Mouse (Mus musculus) heart, postnatal 36 days (tissue): Measurements from ENCODE around the gene Tmem178b. TPM values are rescaled to one million over a fixed set of nuclear protein-coding genes. Genes with fewer than 3 reads are reported as not detected.

Source experiments
- DNase-seq, 2 experiments: peaks; one replicate each; pipeline ENCODE4 v3.0.0; 2021 to 2022
- intact Hi-C: fragments of 180-260 bp; cut with DNase I; formaldehyde crosslinking; loops from one replicate; pipeline ENCODE4 v1.15.1; 2025
- total RNA-seq, 2 experiments: library from RNA; stranded (reverse); gene quantifications; 2 replicates each; pipeline ENCODE4 v1.2.3; 2021

The Tmem178b gene
- total RNA-seq, 2 experiments from 2014 or later: 0.36 to 0.60 TPM

DNA sequence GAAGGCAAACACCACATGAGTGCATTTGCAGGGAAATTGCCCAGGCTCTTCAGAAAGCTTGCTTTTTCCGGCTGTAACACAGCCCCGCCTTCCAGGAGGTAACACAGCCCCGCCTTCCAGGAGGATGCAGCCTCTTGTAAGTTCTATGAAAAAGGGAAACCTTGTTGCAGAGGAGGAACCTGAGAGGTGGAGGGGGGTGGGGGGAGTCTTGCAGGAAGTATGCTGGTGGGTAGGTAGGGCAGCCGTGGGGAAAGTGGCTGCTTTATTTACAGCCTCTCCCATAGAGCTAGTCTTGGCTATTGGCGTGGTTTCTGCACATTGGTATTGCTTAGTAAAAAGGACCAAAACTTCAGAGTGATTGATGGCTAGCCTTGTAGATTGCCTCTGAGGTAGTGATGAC lies 140.3 kb downstream of the Tmem178b start:
- intact Hi-C loops: no loop called here
- DNase-seq: no peak

DNA sequence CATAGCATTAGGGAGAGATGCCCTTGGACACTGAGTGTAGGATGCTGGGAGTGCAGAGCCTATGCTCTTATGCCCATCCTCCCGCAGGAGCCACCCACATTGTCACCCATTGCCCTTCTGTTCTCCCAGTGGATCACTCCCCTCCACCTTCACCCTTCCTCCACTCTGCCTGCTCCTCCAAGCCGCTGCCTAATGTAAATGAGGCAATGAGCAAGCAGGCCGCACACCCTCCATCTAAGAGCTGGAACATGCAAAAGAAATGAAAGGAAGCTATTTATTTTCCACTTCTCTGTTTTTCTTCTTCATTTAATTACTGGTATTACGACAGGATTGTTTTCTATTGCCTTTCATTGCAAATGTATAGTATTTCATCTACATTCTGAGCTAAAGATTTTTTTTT lies 142.1 kb downstream of the Tmem178b start:
- no peak for DNase-seq
- intact Hi-C loops: no loop called here

DNA sequence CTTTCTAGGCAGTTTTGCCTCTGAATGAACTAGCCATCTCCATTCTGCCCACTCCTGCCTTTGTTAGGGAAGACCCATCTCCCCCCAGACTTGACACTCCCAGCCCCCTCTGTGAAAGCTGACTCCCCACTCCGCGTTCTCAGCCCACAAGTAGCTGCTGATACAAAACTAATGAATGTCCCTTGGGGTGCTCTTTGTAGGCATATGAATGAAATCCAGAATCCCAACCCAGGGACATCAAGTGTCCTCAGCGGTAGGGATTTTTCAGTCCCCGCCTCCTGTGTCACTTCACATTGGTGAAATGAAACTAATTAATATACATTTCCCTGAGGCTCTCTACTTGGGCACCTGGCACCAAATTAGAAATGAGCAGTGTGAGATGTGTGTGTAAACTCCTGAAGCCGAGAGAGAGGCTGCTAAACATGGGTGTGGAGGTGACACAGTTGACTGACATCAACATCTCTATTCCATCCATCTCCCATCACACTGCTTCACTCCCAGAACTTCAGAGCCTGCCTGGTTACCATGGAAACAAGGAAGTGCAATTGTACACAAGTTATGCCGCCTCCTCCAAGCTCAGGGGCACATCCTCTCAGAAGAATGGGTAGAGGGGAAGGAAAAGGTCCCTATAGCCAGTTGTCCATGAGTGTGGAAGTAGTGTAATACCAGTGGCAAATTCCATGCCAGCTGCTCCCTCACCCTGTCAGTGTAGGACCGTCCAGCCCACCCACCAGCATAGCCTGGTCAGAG lies 142.8 kb downstream of the Tmem178b start:
- DNase-seq: no peak
- intact Hi-C loops: no loop called here

DNA sequence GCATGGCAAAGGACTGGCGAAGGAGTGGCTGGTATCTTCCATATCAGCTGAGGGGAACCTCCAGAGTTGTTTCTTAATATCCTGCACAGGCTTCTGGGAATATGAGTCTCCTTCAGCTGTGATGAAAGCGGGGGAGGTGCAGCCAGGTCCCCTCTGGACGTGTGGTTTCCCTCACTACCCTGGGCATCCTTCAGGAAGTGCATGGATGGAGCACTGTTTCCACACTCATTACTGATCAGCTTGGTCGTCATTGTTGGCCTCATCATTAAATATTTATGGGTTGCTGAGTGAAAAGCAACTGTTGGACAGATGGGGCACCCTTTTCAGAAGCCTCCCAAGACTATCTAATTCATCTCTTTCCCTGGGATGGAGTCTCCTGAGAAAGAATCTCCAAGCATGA lies 146.3 kb downstream of the Tmem178b start:
- DNase-seq: no peak
- intact Hi-C loops: no loop called here

DNA sequence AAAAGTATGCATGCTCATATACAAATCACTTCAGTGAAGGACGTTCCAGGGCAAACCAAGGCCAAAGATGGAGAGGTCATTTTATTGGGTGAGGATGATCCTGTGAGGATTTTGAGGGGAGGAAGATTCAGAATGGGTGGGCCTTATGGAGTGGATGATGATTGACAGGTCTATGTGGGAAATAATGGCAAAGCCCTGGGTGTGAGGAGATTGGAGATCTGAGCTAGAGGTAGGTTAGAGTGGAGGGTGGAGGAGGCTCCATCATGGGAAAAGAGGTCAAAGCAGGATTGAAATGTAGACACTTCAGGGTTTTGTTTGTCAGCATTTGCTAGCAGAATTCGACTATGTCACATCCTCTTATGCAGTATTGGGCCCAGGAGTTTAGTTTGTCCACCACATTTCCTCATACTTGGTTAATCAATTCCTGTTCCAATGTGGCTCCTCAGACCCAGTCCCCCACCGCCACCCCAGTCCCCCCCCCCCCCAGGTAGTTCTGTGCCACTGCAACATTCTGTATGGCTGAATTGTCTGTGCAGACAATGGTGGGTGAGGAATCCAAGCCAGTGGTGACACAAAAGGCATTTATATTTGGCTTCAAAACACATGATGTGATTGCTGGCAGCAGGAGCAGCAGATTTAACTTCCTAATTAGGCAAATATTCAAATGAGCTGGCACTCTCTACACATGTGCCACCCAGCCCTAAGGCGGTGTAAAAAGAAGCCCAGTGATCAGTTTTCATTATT lies 150.7 kb downstream of the Tmem178b start:
- intact Hi-C loops: no loop called here
- no peak for DNase-seq

DNA sequence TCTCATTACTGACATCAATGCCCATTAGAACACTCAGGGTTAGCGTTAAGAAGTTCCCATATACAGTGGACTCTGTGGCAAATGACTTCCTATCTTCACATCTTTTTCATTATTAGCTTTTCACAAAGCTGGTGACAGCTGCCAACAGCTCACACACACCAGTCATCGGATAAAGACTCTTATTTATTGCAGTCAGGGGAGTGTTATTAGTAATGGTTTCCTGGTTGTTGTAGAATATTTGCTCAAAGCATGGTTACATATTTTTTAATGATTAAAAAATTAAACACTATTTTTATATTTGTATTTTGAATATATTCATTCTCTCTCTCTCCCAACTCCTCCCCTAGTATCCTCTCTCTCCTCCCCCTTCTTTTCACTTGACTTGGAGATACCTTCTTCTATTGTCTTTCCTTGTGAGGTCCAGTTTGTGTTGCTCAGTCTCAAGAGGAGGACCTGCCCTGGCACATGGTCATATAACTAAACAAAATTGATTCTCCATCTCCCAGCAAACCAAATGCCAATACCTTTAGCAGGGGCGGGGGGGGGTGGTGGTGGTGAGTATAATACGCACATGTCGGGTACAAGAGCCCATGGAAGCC lies 151.4 kb downstream of the Tmem178b start:
- DNase-seq: no peak
- intact Hi-C loops: no loop called here

DNA sequence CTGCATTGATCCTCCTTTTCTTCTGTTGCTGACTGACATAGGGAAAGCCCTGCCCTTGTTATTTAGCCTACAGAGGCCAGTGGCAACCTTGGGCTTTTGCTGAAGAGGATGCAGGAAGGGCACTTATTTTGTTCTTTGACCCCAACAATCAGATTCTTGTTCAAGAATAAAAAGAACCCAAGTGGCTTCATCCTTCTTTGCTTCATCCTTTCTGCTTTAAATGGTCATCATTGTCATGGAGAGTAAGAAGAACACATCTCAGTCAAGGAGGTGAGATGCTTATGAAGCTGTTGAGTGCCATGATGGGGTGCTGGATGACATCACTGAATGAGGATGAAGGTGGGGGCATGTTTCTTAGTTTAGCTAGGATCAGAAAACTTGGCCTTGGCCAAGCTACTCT lies 159.8 kb downstream of the Tmem178b start:
- intact Hi-C loops: no loop called here

DNA sequence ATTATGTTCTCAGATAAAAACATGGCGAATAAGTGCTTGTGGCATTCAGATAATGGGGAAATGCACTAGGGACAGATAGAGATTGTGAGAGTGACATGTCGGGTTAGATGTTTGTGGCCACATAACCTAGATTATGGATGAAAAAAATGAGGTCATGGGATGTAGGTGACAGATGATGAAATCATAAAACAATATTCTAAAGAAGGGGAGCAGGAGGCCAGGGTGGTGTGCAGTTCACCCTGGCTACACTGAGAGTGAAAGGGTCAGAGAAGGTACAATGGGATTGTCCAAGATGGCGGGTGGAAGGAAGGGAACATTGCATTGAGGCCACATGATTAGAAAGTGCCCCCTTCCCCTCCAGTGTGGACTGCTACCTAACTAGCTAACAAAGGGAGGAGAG lies 160.9 kb downstream of the Tmem178b start:
- no peak for DNase-seq
- intact Hi-C loops: no loop called here

More for the DNA sequence above, 159.8 kb downstream of the Tmem178b start:
- no peak for DNase-seq

DNA sequence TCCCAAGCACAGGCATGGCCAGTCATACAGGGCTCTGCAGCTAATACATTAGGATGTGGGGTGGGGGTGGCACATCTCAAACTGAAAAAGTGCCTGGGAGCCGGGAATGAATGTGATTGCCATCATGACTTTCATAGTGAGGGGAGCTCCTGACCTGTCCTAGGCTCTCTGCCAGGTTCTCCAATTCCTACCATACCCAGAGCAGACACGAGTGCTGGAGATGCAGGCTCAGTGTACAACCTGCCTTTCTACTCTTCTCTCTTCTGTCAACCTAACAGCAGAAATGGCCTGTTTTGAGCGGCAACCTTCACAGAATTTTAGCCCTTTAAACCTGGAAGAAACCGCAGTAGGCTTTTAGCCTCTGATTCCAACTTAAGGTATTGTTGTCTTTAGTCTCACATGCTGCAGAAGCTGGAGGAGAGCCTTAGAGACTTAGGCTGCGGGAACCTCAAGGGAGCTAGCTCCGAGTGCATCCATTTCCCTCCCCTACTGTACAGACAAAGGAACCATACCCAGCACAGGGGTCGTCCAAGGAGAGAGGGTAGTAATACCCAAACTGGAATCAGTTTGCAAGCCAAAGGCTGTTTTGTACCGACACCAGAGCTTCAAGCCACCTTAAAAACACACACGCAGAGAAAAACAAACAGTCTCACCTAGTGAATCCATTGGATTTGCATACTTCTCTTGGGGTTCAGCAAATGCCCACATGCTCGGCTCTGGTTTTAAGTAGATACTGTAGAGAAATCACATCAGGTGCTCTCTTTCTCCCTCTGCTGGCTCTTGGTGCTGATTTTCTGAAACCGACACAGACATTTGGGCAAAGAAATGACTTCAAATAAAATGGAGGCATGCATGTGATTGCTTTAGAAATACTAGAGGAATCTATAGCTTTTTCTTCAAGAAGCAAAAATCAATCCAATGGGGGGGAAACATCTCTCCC lies 176.2 kb downstream of the Tmem178b start:
- no peak for DNase-seq
- intact Hi-C loops: no loop called here

DNA sequence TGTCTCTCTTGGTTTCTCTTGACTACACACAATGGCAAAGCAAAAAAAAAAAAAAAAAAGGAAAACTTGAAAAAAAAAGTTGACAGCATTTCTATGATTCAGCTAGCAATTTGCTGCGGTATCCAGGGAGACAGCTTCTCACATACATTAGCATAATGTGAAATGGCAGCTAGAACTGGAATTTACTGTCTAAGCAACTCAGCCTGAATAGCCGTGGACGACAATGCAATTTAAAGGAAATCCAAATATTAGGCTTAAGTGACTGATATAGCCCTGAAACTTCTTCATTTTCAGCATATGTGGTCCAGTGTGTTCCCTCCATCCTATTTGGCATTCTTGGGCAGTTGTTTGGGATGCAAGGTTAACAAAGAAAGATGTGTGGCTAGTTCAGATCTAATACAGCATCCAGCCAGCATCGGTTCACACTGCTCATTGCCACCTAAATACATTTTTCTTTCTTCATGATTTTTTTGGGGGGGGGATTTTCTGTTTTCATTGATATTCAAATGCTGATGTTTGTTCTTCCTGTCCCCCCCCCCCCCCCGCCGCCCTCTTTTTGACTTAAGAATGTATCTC lies 176.9 kb downstream of the Tmem178b start:
- DNase-seq: no peak
- intact Hi-C loops: no loop called here

DNA sequence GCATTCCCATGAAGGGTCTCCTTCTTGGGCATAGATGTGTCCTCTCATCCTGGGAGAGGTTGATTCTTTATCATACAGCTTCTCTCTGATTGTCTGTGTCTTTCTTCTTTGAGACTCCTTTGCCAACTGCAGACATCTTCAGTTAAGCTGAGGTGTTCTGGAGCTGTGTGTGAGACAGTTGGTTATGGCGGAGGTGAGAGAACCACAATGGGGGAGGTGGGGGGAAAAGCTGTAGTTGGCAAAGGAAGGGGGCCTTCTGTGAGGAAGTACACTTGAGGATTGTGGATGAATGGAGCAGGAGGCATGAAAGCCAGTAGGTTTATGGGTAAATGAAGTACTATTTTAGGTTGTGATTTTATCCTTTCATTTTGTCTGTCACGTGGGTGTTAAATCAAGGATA lies 178.6 kb downstream of the Tmem178b start:
- intact Hi-C loops: no loop called here
- no peak for DNase-seq

DNA sequence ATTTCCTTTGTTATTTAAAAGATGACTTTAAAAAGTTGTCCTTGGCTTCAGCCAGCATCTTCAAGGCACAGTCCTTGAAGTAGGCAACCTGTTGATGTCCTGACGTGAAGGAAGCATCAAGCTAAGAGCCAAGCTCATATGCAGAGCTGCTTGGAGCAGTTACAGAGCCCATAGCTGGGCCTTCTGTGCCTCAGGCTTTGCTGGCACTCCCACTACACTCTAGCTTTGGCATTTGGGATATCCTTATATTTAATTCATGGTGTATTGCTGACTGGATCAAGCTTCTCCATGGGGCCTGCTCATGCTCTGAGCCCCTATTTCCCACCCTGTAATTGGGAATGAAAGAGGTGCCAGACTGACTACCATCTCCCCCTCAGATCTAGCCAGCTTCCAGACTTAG lies 179.5 kb downstream of the Tmem178b start:
- intact Hi-C loops: no loop called here
- DNase-seq: no peak

DNA sequence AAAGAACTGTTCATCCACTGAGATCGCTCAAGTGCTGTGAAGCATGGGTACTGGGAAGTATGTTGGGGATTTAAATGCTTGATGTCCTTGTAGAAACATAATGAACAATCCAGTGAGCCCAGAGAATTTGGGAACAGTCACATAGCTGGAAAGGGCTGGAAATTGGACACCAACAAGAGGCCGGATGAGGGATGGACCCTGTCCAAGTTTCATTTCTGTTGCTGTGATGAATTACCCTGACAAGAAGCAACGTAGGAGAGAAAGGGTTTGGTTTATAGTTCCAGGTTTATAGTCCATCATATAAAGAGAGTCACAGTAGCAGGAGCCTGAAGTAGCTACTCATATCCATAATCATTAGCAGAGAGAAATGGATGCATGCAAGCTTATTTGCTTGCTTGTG lies 186.4 kb downstream of the Tmem178b start:
- intact Hi-C loops: no loop called here
- DNase-seq: no peak

DNA sequence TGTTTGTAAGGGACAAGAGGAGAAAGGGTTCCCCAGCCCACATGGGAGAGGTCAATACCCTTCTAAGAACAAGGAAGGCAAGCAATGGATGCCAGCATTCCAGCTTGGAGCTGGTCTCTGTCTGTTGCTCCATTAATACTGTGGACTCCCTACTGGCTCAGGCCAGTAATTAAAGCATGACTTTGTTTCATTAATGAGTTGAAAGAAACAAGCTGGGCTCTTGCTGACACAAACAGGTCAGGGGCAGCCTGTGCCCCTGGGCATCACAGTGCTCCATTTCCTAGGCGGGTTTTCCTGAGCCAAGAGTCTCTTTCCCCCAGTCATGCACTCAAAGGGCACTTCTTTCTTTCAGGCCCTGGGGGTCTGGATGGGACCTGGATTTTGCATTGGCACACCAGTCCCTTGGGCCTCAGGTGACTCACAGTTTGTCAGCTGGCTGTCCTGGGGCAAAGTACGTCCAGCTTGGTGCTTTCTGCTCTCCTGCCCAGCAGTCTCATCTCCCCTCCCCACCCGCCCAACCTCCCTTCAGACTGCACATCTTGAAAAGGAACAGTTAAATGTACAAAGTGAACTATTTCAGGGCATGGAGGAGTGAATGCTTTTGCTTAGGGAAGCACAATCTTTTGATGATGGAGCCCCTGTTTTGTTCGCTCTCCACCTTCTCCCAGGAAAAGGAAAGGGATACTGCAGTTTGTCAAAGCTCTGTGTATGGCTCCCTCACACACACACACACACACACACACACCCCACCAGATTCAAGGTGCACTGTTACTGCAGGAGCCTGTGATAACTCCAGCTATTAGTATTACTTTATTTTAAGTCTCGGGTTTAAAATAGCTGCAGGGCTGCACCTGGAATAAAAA lies 188.5 kb downstream of the Tmem178b start:
- intact Hi-C loops: no loop called here
- DNase-seq: no peak

DNA sequence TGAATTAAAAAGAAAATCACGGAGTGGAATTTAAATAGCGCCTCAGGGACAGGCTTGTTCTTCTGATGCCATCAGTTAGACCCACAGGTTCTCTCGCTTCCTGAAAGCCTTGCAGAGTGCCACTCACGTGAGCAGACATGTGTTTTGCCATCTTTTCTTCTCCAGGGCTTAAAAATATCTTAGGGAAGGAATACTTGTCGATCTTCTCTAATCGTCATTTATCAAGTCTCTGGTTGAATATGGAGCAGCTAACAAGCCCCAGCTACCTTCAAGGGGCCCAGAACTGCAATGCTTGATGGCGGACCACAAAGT lies 189.1 kb downstream of the Tmem178b start:
- intact Hi-C loops: no loop called here
- DNase-seq: no peak

DNA sequence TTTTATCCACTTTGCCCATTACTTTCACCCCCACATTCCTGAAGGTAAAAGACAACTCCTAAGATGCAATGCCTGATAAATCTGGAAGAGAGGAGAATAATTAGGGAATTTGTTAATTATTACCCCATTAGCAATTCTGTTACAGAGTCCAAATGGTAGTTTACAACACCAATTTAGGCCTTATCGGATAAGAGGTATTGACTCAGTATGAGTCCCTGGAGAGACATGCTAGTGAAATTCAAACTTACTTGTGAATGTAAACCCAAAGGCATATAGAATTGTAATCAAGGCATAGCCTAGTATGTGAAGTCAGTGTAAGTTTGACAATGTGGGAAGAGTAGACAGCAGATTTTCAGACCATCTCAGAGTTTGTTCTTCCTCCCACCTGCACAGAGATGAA lies 190.4 kb downstream of the Tmem178b start:
- intact Hi-C loops: no loop called here
- DNase-seq: no peak

DNA sequence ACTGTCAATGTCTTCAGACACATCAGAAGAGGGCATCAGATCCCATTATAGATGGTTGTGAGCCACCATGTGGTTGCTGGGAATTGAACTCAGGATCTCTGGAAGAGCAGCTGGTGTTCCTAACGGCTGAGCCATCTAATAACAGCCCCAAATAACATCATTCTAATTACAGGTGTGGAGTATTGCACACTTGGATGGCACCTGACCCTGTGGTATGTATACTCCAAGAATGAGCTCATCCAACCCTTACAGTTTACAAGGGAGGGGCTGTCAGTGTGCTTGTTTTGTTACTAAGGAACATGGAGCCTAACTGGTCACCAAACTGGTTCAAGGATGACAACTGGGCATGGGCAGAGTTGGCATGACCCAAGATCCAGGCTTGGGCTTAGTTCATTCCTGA lies 190.8 kb downstream of the Tmem178b start:
- DNase-seq: no peak
- intact Hi-C loops: no loop called here

DNA sequence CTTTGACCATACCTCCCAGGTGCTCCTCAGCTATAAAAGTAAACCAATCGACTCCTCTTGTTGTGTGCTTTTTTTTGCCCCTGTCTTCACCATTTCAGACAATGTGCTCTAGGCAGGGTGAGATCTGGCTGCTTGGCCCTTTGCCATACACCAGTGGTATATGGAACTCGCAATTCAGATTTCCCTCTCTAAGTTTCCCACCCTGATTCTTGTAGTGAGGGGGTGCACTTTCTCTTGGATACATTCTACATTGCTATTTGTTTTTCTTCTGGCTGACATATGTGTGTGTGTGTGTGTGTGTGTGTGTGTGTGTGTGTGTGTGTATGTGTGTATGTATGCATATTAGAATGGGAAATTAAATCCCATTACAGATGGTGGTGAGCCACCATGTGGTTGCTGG lies 191.3 kb downstream of the Tmem178b start:
- DNase-seq: no peak
- intact Hi-C loops: no loop called here

DNA sequence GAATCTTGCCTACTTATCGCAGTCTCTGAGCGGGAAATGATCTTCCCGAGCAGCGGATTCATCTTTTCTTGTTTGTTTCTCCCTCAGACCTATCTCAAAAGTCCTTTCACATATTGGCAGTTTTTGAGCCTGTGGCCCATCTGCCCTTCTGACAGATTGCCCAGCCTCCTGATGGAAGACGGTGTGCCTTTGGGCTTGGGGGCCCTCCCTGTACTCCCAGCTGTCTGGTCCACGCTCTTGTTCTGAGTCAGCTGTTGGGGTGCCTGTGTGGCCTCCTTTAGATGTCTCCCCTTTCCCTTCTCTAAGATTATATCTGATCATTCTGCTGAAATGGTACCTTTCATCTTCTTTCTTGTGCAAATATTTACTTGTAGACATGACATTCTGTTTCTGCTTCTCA lies 195.4 kb downstream of the Tmem178b start:
- intact Hi-C loops: no loop called here

DNA sequence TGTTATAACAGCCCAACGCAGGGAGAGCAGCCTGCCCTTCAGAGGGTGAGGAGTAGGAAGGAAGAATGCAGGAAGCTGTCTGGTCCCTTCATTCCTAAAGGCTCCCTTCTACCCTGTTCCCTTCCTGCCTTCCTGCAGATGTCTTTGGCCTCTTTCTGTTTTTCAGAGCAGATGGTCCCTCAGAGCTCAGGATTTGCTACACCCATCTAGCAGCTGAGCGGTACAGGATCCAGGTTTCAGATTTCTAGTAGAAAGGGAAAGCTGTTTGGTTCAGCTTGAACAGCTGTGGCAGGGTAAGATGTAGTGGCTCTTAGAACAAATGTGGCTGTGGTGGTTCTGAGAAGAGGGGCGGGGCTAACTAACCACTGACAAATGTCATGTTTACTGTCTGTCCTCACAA lies 197.9 kb downstream of the Tmem178b start:
- intact Hi-C loops: no loop called here
- no peak for DNase-seq

More for the DNA sequence above, 195.4 kb downstream of the Tmem178b start:
- no peak for DNase-seq
